Mouse (Mus musculus): ENCODE data around the gene Tdp1. TPM values are rescaled to one million over a fixed set of nuclear protein-coding genes. Genes with fewer than 3 reads are reported as not detected.

The Tdp1 gene
- polyA plus RNA-seq (2017; shearing (Covaris generic)), result 10 to 100 TPM; 15.2 to 31.5 TPM

DNA sequence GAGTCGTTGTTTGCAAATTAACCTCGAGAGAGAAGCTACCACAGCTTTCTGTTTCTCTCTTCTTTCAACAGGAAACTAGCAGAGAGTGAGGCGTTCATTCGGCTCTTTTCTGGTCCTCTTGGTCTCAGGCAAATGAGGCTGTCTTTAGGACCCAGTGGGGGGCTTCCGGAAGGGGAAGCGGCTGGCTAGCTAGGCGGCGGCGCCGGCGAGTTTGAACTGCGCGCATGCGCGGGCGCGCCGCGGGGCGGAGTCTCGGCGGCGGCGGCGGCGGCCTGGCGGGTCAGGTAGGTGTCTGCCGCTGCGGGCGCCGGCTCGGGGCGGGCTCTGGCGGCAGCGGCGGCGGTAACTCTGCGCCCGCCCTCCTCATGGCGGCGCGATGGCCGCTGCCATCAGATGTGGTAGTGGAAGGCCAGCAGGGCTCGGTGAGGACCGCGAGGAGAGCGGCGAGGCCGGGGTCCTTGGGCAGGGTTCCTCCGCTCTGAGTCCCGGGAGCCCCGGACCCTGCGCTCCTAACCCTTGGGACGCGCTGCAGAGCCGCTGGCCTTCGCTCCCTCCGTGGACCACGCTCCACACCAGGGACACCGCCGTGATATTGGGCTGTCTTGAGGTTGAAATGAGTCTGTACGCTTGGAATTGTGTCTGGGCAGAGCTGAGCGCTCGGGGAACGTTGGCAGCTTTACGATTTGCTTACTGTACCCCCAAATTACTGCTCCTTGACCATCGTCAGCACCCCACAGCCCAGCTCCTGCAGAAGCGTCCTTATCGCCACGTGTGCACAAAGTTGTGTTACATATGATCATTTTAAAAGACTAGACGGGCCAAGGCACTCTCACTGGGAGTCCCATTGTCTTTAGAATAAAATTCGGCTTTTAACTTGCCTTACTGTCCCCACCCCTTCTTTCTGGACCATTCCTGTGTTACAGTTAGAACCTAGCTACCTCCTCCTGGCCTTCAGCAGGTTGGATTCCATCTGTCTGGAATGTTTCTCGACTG lies at the start of gene Tdp1, which contains the start of gene Efcab11:
Tdp1 (plus strand) TSS at position 249 of the 993 bp plus-strand sequence.
Efcab11 (minus strand) TSS at position 171 of the 993 bp plus-strand sequence.

DNA sequence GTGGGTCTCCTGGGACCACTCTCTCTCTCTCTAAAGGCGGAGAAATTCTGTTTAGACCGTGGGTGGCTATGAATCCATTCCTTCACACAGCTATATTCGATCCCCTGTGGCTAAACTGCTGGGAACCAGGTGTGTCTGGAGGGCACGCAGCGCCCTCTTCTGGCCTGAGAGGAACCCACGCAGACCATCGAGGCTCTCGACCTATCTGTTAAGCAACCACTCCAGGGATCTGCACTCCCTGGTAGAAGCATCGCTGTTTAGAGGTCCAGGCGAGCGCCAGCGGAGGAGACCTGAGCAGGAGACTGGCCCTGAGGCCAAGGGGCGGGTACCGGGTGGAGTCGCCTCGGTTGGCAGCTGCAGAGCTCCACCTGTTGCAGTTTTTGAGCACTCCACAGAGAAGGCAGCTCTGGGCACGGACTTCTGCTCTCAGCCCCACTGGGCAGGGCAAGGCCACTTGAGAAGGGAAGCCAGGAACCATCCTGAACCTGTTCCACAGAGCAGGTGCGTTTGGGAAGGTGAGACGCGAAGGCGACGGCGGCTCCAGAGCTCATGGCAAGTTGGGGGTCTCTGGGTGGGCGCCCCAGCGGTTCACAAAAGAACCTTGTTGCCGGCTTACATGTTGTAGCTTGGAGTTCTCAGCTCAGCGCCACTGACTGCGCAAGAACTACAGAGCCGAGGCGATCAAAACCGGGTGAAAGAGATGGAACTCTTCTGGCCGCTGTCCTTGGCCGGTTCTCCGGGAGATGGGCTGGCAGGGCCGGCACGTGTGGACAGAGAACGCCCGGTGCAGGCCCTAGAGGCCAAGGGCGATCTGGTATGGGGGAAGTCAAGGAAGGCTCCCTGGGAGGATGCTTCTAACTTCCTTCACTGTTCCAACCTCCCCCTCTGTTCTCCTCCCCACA lies 80.2 kb downstream of the Tdp1 start, which contains the start of gene Kcnk13:
Kcnk13 (plus strand) TSS at position 199 of the 902 bp plus-strand sequence.

Other genes starting within 250 kb of the Tdp1 start
- gene Efcab11, start 78 bp upstream of the Tdp1 start, polyA plus RNA-seq (2017; shearing (Covaris generic)), result 1 to 10 TPM; 1.6 to 2.2 TPM
- gene Kcnk13, start 80.0 kb downstream of the Tdp1 start, polyA plus RNA-seq (2017; shearing (Covaris generic)), result not detected
- 100 to 1,000 TPM; 147 to 186 TPM for gene Psmc1, start 225.6 kb downstream of the Tdp1 start, polyA plus RNA-seq (2017; shearing (Covaris generic))

Data from inflammation-experienced regulatory T-cells (primary cell).